Mouse (Mus musculus) ES-E14 (cell line): ENCODE measurements at regions not wholly inside any gene's neighbourhood (a gene's known extent, or its start where the extent isn't known, plus 50 kb on each side); places are given as distances from the start of the nearest gene placed in this dataset.

Experiments
- DNase-seq: peaks from one replicate; pipeline ENCODE4 v3.0.0-alpha.2; 2013; ENCODE audit warnings: low read depth, low spot score
- H3K27ac ChIP-seq: 2 replicates; pipeline ENCODE4 v1.5.1; 2012; ENCODE audit warnings: low read depth, mild to moderate bottlenecking, low read length, moderate library complexity, mixed read lengths; ENCODE audit not compliant: poor library complexity, insufficient read depth, severe bottlenecking
- H3K36me3 ChIP-seq: 2 replicates; pipeline ENCODE4 v1.6.1; 2012; ENCODE audit warnings: mild to moderate bottlenecking, low read length, moderate library complexity, mixed read lengths; ENCODE audit not compliant: control insufficient read depth, poor library complexity, insufficient read depth, severe bottlenecking
- H3K4me1 ChIP-seq, 2 experiments: fragments of 150-350 bp in 1 of 2; sonication (generic) in 1 of 2; 2 replicates each; pipeline ENCODE4 v1.6.1; 2012; ENCODE audit warnings: low read length in 2 of 2, mild to moderate bottlenecking in 1 of 2, mixed read lengths in 1 of 2; ENCODE audit not compliant: control insufficient read depth in 2 of 2, insufficient read depth in 2 of 2, poor library complexity in 1 of 2
- H3K4me3 ChIP-seq, 2 experiments: fragments of 150-350 bp in 1 of 2; sonication (generic) in 1 of 2; 2 replicates each; pipeline ENCODE4 v1.5.1; 2012; ENCODE audit warnings: low read length in 2 of 2, low read depth in 1 of 2, mild to moderate bottlenecking in 1 of 2, mixed read lengths in 1 of 2; ENCODE audit not compliant: insufficient read depth in 1 of 2, poor library complexity in 1 of 2, severe bottlenecking in 1 of 2
- H3K9ac ChIP-seq: 2 replicates; pipeline ENCODE4 v1.6.1; 2012; ENCODE audit warnings: low read depth, mild to moderate bottlenecking, low read length, mixed read lengths; ENCODE audit not compliant: poor library complexity, insufficient read depth, severe bottlenecking
- H3K9me3 ChIP-seq: fragments of 150-350 bp; sonication (generic); 2 replicates; pipeline ENCODE4 v1.6.1; 2012; ENCODE audit warnings: low read depth, mild to moderate bottlenecking, low read length; ENCODE audit not compliant: control insufficient read depth, insufficient read depth
- CHD2 ChIP-seq: IDR thresholded peaks from 2 replicates; pipeline ENCODE4 v1.6.1; 2014; ENCODE audit warnings: mild to moderate bottlenecking, low read depth, low read length, inconsistent platforms
- HCFC1 ChIP-seq: IDR thresholded peaks from 2 replicates; pipeline ENCODE4 v1.6.1; 2012; ENCODE audit warnings: low read length, inconsistent platforms, borderline replicate concordance; ENCODE audit not compliant: insufficient read depth
- MAFK ChIP-seq: IDR thresholded peaks from 2 replicates; pipeline ENCODE4 v1.6.1; 2014; ENCODE audit warnings: mild to moderate bottlenecking, low read depth, low read length, inconsistent platforms; ENCODE audit not compliant: insufficient read depth
- ZC3H11A ChIP-seq: IDR thresholded peaks from 2 replicates; pipeline ENCODE4 v1.6.1; 2012; ENCODE audit warnings: low read depth, mild to moderate bottlenecking, inconsistent platforms, low read length, borderline replicate concordance
- ZNF384 ChIP-seq: IDR thresholded peaks from 2 replicates; pipeline ENCODE4 v1.6.1; 2012; ENCODE audit warnings: low read depth, low read length, inconsistent platforms
- in situ Hi-C, 2 experiments: fragments of 600-800 bp; cut with MboI; formaldehyde crosslinking; loops; one replicate each; pipeline ENCODE4 v1.15.1; 2025; ENCODE audit warnings: low sequenced_read_pairs in 2 of 2, inconsistent platforms in 1 of 2; ENCODE audit not compliant: unreplicated experiment in 2 of 2

- DNase-seq: peak; percentile 12
- no peaks in the 10 kb centered on the region for H3K9me3 ChIP-seq
- in situ Hi-C loops: no loop called here
- TF ChIP-seq ZC3H11A: 0 out of 2 replicates have a peak, but pooled peaks have one; percentile 8
- no peak for TF ChIP-seq HCFC1
- TF ChIP-seq CHD2: no peak
- TF ChIP-seq MAFK: no peak
- no peak for TF ChIP-seq ZNF384
- H3K4me1 ChIP-seq: no peaks in the 10 kb centered on the region
- H3K27ac ChIP-seq: no peak overlapping the region
- no peaks in the 10 kb centered on the region for H3K36me3 ChIP-seq
- H3K9ac ChIP-seq: no peak overlapping the region
- no peak overlapping the region for H3K4me3 ChIP-seq
These were observed 430.0 kb upstream of the Got2 start for GRCm38 (mm10) chr8:96318367-96318766.

GRCm38 (mm10) chr8:96308989-96309718 lies 420.8 kb upstream of the Got2 start:
- H3K27ac ChIP-seq: no peak overlapping the region
- H3K4me3 ChIP-seq: no peak overlapping the region
- H3K36me3 ChIP-seq: no peaks in the 10 kb centered on the region
- no peaks in the 10 kb centered on the region for H3K9me3 ChIP-seq
- TF ChIP-seq MAFK (no peak), CHD2 (no peak), HCFC1 (no peak), ZC3H11A (no peak), ZNF384 (no peak)
- no peaks in the 10 kb centered on the region for H3K4me1 ChIP-seq
- no peak for DNase-seq
- H3K9ac ChIP-seq: no peak overlapping the region
- in situ Hi-C loops: no loop called here

GRCm38 (mm10) chr8:96296643-96297042 lies 408.3 kb upstream of the Got2 start:
- Histone ChIP-seq H3K27ac (no peak overlapping the region), H3K9ac (no peak overlapping the region), H3K4me3 (no peak overlapping the region), H3K36me3 (no peaks in the 10 kb centered on the region), H3K4me1 (no peaks in the 10 kb centered on the region), H3K9me3 (no peaks in the 10 kb centered on the region)
- DNase-seq: no peak
- TF ChIP-seq CHD2 (no peak), ZNF384 (no peak), MAFK (no peak), ZC3H11A (no peak), HCFC1 (no peak)
- in situ Hi-C loops: no loop called here

- in situ Hi-C loops: no loop called here
These were observed 402.4 kb upstream of the Got2 start for GRCm38 (mm10) chr8:96290740-96291139.

GRCm38 (mm10) chr8:96289519-96289918 lies 401.2 kb upstream of the Got2 start:
- Histone ChIP-seq H3K27ac (no peak overlapping the region), H3K36me3 (no peaks in the 10 kb centered on the region), H3K4me3 (no peak overlapping the region), H3K4me1 (peaks cover 0 to 2% of the 10 kb centered on the region in 2 experiments; a peak in 1 of 4 replicates), H3K9ac (no peak overlapping the region), H3K9me3 (no peaks in the 10 kb centered on the region)
- TF ChIP-seq ZC3H11A (no peak), CHD2 (no peak), MAFK (no peak), HCFC1 (no peak), ZNF384 (no peak)
- in situ Hi-C loops: no loop called here
- no peak for DNase-seq

More at GRCm38 (mm10) chr8:96290740-96291139, 402.4 kb upstream of the Got2 start:
- Histone ChIP-seq H3K27ac (no peak overlapping the region), H3K36me3 (no peaks in the 10 kb centered on the region), H3K4me3 (no peak overlapping the region), H3K9me3 (no peaks in the 10 kb centered on the region), H3K4me1 (peaks cover 0 to 2% of the 10 kb centered on the region in 2 experiments; a peak in 1 of 4 replicates), H3K9ac (no peak overlapping the region)
- peak; percentile 7 for DNase-seq
- TF ChIP-seq ZC3H11A: no peak
